9 mouse cellular contexts compared by ENCODE assay signal in genomic region chr1:35385430-35385829, GRCm38 (mm10).
DNase-seq lines count a peak whose midpoint lies in the region; ATAC-seq lines count a peak whose summit lies in the region.
"Had no signal": no experiment of that assay in that cellular context is flagged by ENCODE, and none has a peak within 500 bp of the region (broad histone marks: within the 10 kb centered on the region; RNA-seq: fewer than 3 reads in every experiment).

No protein-coding gene starts in this region.

- DNase-seq in CD4-positive helper T cell, adult 2 months (ENCODE audit: low read depth, low spot score): peak; percentile 45
- DNase-seq in adrenal gland, adult 18-20 months (ENCODE audit: low spot score in 2 of 2): peak; percentile 81 to 84
- peak; percentile 88 for DNase-seq in embryo, embryonic 10.5 days (ENCODE audit: low spot score)
- DNase-seq in layer of hippocampus, adult 18-20 months (ENCODE audit: low spot score in 2 of 2): peak; percentile 56 to 72
- DNase-seq in lung, postnatal 25 days (ENCODE audit: low spot score): peak; percentile 62
- peak; percentile 45 for DNase-seq in skeletal muscle tissue, adult 2 months (ENCODE audit: low read depth, low spot score)

- H3K4me2 ChIP-seq in heart, embryonic 13.5 days: peak overlapping the region; percentile 49
- H3K4me2 ChIP-seq: lung, embryonic 15.5 days had no signal

- no peaks in the 10 kb centered on the region for H3K36me3 ChIP-seq in heart, embryonic 13.5 days
- H3K36me3 ChIP-seq: lung, embryonic 15.5 days had no signal

- 0 out of 2 replicates have a peak, but pooled peaks cover 8% of the 10 kb centered on the region for H3K4me1 ChIP-seq in heart, embryonic 13.5 days
- H3K4me1 ChIP-seq: lung, embryonic 15.5 days had no signal

- H3K9me3 ChIP-seq in heart, embryonic 13.5 days: no peaks in the 10 kb centered on the region
- H3K9me3 ChIP-seq: lung, embryonic 15.5 days had no signal

- WGBS in heart, embryonic 13.5 days: 28% methylated on average over 9 of the region's 9 CpGs

- ATAC-seq in heart, embryonic 13.5 days (ENCODE audit: extremely low read depth, insufficient number of reproducible peaks, low FRiP score, low TSS enrichment): no peak
- ATAC-seq in megakaryocyte, adult 5-6 weeks (ENCODE audit: poor library complexity, severe bottlenecking): no peak

- no peak overlapping the region for H3K27ac ChIP-seq in heart, embryonic 13.5 days (replicated peaks)
- H3K27ac ChIP-seq: lung, embryonic 15.5 days had no signal

- H3K9ac ChIP-seq in heart, embryonic 13.5 days: 0 out of 2 replicates have a peak overlapping the region, but pooled peaks have one; percentile 10
- H3K9ac ChIP-seq: lung, embryonic 15.5 days had no signal

- peak overlapping the region; percentile 23; the same call in 1 of the 2 replicates for H3K4me3 ChIP-seq in heart, embryonic 13.5 days
- H3K4me3 ChIP-seq: lung, embryonic 15.5 days had no signal

- H3K27me3 ChIP-seq in heart, embryonic 13.5 days (replicated peaks): 0 out of 2 replicates have a peak, but pooled peaks cover 2% of the 10 kb centered on the region
- H3K27me3 ChIP-seq: lung, embryonic 15.5 days had no signal
